Mouse (Mus musculus) cerebral cortex, adult 2 months (tissue): Measurements from ENCODE around the gene Tulp3.

ENCODE experiments used
- WGBS: fragments of 180-500 bp; shearing (Covaris S2); methylation state at CpG from one replicate; pipeline ENCODE4 v1.1.7; 2018; 5-methylcytosine and 5-hydroxymethylcytosine counted together

Tulp3 gene

DNA sequence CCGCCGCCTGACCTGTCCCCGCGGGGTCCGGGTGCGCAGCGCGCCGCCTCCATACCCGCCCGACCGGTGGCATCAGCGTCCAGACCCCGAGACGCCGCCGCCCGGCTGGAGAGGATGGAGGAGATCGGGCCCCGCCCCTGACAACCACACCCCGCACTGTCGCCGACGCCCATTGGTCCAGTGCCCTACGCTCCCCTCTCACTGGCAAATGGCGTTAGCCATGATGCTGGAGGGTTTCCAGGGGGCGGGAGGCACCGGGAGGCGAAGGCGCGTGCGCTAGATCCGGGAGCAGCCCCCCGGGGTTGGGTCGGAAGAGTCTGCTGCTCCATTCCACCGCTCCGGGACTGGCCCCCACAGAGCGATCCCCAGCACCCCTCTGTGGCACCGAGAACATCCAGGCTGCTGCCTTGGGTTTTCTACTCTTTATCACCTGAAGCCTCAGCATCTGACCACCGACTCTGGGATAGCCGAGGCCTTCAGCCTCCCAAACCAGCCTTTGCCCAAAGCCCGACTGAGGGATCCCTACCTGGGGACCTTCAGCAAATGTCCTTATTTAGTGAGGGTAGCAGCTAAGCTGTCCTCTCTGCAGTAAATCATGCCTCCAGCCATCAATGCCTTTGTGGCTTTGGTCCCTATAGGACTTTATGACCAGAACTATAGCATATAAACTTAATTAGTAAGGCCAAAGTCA lies at the start of gene Tulp3:
TSS of gene Tulp3 (minus strand) at position 126 of the 691 bp plus-strand sequence.
- WGBS, result under 1% methylated on average over 42 of the region's 42 CpGs

- WGBS, result 43% methylated on average over 5 of the region's 5 CpGs
Observed at GRCm38 (mm10) chr6:128404708-128405107, 49.1 kb upstream of the Tulp3 start.

DNA sequence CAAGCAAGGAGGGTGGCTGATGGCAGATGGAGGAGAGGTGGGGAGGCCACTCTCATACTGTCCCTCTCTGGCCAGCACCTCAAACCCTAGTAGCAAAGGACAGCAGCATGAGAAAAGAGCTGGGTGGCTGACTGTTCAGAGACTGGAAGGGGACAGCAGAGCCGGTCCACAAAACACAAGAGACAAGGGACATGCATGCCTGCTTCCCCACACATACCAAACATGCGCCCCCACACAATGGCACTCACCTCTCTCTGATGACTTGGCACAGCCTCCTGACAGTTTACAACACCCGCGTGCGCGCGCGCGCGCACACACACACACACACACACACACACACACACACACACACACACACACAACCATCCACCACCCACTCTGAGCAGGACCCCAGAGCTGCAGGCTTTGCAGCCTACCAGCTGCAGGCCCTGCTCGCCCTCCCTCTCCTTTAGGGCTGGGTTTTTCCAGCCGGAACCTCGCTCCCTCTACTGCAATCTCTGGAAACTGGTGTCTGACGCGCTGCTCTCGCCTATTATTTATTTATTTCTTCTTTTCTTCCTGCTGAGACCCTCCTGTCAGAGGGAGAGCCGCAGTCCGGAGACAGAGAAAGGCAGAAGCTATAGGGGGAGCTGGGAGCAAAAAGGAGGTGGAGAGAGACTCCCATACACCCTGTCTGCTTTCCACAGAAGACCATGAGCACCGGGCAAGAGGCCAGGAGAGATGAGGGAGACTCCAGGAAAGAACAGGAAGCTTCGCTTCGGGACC lies 44.0 kb upstream of the Tulp3 start:
- 30% methylated on average over 20 of the region's 21 CpGs for WGBS

- WGBS, result 73% methylated on average over 3 of the region's 3 CpGs
Observed at GRCm38 (mm10) chr6:128398996-128399395, 43.3 kb upstream of the Tulp3 start, which contains the start of gene Nrip2. Gene Nrip2, plus strand, starts transcription at chr6:128399296.

DNA sequence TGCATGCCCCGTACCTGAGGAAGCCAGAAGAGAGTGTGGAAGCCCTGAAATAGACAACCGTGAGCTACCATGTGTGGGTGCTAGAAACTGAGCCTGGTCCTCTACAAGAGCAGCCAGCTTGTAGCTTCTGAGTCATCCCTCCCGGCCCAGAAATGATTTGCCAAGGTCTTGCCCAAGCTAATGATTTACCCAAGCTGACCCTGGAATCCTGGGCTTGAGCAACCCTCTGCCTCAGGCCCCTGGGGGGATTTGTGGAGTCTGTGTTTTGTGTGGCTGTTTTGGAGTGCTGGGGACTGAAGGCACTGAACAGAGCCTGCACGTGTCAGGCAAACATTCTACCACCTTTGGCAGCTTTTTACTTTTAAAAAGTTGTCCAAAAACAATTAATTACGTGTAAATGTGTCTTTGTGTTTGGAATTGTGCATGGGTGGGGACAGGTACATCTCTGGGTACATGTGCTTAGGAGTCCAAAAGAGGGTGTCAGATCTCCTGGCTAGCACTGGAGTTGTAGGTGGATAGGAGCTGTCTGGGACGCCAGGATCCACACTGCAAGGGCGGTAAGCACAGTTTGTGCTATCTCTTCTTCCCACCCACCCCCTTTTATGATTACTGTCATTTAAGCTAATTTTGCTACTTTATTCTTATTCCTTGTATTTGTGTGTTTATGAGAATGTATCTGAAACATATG lies 42.1 kb upstream of the Tulp3 start:
- 65% methylated on average over 7 of the region's 7 CpGs for WGBS

GRCm38 (mm10) chr6:128390683-128391082 lies 35.0 kb upstream of the Tulp3 start:
- 63% methylated on average over 1 of the region's 1 CpGs for WGBS

- WGBS, result 89% methylated on average over 1 of the region's 1 CpGs
Observed at GRCm38 (mm10) chr6:128389185-128389584, 33.5 kb upstream of the Tulp3 start.

DNA sequence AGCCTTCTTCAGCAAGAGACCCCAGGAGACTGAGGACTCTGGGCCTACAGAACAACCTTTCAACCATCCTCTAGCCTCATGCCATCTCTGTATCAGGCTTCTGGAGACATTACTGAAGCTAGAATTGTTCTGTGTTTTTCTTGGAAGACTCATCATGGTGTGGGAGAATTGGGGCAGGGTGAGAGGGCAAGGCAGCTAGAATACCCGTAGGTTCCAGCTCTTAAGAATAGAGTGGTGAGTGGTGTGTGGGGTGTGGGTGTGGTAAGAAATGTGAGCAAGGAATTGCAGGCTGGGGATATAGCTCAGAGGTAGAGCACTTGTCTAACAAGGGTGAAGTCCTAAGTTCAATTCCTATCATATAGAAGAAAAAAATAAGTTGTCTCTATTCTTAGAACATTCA lies 29.4 kb upstream of the Tulp3 start:
- WGBS, result 58% methylated on average over 1 of the region's 1 CpGs

- 85% methylated on average over 7 of the region's 7 CpGs for WGBS
Observed at GRCm38 (mm10) chr6:128383752-128384151, 28.1 kb upstream of the Tulp3 start.

GRCm38 (mm10) chr6:128381254-128381653 lies 25.6 kb upstream of the Tulp3 start:
- WGBS, result 85% methylated on average over 3 of the region's 3 CpGs

DNA sequence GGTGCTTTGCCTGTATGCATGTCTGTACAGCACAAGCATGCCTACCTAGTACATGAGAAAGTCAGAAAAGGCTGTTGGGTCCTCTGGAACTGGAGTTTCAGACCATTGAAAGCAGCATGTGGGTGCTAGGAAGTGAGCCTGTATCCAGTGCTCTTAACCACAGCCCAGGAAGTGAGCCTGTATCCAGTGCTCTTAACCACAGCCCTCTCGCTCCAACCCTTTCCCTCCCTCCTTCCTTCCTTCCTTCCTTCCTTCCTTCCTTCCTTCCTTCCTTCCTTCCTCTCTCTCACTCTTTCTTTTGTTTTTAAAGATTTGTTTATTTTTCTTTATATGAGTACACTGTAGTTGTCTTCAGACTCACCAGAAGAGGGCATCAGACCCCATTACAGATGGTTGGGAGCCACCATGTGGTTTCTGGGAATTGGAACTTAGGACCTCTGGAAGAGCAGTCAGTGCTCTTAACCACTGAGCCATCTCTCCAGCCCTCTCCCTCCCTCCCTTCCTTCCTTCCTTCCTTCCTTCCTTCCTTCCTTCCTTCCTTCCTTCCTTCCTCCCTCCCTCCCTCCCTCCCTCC lies 25.0 kb upstream of the Tulp3 start:
- WGBS, result 63% methylated on average over 1 of the region's 1 CpGs

GRCm38 (mm10) chr6:128379636-128380035 lies 24.0 kb upstream of the Tulp3 start:
- WGBS, result 83% methylated on average over 16 of the region's 16 CpGs

GRCm38 (mm10) chr6:128376371-128377085 lies 20.9 kb upstream of the Tulp3 start:
- WGBS, result 88% methylated on average over 17 of the region's 17 CpGs

GRCm38 (mm10) chr6:128375192-128375591 lies 19.5 kb upstream of the Tulp3 start, which contains the start of the genes Tex52 and Gm44596:
Gene Tex52, plus strand, starts transcription at chr6:128375456.
Gene Gm44596, plus strand, starts transcription at chr6:128375503.
- 22% methylated on average over 6 of the region's 6 CpGs for WGBS

DNA sequence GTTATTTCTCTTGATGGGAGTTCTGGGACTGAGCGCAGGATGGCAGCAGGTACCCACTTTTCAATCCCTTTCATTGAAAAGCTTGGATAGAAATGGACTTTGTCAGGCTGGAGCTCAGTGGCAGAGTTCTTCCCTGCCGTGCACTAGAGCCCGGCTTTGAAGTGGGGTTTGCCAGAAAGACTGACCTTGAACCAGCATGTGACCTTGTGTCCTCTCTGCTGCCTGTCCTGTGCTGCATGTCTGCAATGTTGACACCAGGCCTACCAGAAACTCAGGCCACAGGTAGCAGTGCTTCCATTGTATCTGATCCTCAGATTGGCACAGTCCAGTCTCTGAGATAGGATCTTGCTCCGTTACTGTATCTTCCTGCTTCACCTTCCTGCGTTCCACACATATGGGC lies 14.4 kb upstream of the Tulp3 start:
- WGBS, result 91% methylated on average over 5 of the region's 5 CpGs

- 94% methylated on average over 5 of the region's 5 CpGs for WGBS
Observed at GRCm38 (mm10) chr6:128366466-128366865, 10.8 kb upstream of the Tulp3 start.

DNA sequence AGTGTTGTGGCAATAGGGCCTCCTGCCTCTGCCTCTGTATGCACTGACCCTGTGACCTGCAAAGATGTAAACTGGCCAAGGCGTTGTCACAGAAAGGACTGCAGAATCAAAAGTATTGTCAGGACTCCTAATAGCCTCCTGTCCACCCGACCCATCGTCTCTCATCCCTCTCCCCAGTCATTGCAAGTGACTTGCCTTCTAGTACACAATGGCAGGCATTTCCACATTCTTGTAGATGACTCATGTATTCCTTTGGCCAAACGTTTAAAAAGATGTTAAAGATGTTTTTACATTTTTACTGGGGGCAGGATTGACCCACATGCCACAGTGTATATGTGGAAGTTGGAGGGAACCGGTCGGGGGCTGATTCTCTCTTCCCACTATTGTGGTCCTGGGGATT lies 9.1 kb upstream of the Tulp3 start:
- 73% methylated on average over 6 of the region's 6 CpGs for WGBS

DNA sequence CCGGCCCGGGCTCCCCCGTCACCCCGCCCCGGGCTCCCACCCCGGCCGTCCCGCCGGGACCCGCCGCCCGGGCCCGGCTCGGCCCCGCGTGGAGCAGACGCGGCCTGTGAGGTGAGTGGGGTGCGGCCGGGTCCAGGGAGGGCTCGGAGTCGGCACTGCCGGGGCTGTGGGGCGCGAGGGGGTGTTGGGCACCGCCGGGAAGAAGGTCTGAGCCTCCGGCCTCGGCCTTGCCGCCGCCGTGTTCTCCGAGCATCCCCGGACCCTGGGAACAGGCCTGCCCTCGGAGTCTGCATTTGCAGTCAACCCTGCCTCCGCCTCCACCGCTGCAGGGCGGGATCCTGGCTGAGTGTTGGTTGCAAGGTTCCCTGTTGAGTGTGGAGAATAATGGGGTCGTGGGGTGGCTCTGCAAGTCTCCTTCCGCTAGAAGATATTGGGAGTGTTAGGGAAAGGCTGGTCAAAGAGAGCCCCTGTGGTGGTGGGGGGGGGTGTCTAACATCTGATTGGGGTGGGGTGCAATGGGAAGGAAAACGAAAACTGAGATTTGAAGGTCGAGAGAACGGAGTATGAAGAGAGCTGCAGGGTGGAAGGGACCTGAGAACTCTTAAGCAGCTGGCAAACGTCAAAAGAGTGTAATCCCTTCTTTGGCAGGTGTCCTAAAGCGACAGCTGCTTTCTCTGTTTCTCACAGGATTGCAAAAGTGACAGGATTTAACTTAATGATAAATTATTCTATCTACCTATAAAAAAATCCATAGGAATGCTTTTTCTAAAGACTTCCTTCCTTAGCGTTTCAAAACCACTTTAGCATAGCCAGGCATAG lies 7.6 kb upstream of the Tulp3 start:
- 2% methylated on average over 45 of the region's 46 CpGs for WGBS

DNA sequence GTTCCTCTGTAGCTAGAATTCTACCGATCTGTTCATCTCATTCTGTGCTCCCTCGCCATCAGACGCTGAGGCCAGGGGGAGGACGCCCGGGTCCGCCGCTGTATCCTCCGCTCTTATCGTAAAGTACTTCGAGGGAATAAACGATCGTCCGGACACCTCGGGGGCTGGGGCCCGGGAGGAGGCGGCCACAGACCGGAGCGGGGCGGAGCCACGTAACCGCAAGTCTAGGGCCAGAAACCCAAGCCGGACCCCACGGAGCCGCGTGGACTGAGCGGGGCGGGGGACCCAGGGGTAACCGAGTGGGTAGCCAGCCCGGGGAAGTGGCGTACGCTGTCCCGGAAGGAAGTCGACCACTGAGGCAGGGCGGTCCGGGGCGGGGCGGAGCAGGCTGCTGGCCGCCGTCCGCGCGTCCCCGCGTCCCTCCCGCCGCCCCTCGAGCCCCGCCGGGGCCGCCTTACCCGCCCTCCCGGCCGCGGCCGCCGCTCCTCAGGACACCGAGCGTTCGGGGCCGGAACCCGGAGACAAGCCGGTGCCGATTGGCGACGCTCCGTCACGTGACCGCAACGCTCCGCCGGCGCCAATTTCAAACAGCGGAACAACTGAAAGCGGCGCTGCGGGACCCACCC lies 6.8 kb upstream of the Tulp3 start, which contains the start of the genes Rhno1 and Foxm1:
TSS of gene Rhno1 (minus strand) at position 531 of the 626 bp plus-strand sequence.
TSS of gene Foxm1 (plus strand) at position 587 of the 626 bp plus-strand sequence.
- WGBS, result under 1% methylated on average over 76 of the region's 76 CpGs

DNA sequence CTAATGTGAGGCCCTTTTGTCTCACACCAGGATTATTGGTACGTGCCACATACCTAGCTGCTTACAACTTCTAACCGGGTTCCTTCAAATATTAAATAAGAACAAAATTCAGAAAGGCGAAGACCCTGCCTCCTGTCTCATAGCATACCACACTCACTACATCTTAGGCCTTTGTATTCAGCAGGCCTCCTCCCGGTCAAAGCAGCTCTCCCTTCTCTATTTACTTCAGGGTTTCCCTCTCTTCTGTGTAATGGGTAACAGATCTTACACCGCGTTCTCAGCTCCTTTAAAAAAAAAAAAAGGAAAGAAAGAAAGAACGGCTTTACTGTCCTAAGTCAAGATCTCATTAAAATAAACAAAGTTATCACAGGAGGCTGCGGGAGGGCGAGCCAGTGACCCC lies 6.2 kb upstream of the Tulp3 start:
- 15% methylated on average over 9 of the region's 9 CpGs for WGBS
